Mouse (Mus musculus) neural tube, embryonic 14.5 days (tissue): ENCODE results near the gene Mcu. TPM values are rescaled to one million over a fixed set of nuclear protein-coding genes. Genes with fewer than 3 reads are reported as not detected.

Experiments used
- ATAC-seq: fragments of 200-750 bp; cut with Nextera tagmentation; 2 replicates; pipeline ENCODE4 v1.8.0; 2017; ENCODE audit warnings: low read depth, mild to moderate bottlenecking, moderate TSS enrichment, moderate library complexity
- H3K27ac ChIP-seq: fragments of 300-500 bp; sonication (generic); 2 replicates; pipeline ENCODE4 v1.5.1; 2014; ENCODE audit warnings: low read depth, mild to moderate bottlenecking, control low read depth, low read length, moderate library complexity, mixed read lengths
- H3K27me3 ChIP-seq: fragments of 300-500 bp; sonication (generic); 2 replicates; pipeline ENCODE4 v1.6.1; 2014; ENCODE audit warnings: low read length; ENCODE audit not compliant: control insufficient read depth, insufficient read depth
- H3K36me3 ChIP-seq: fragments of 300-500 bp; sonication (generic); 2 replicates; pipeline ENCODE4 v1.6.1; 2014; ENCODE audit warnings: low read length, mixed read lengths; ENCODE audit not compliant: control insufficient read depth, insufficient read depth
- H3K4me1 ChIP-seq: fragments of 300-500 bp; sonication (generic); 2 replicates; pipeline ENCODE4 v1.6.1; 2014; ENCODE audit warnings: low read length; ENCODE audit not compliant: control insufficient read depth, insufficient read depth
- H3K4me2 ChIP-seq: fragments of 300-500 bp; sonication (generic); 2 replicates; pipeline ENCODE4 v1.6.1; 2014; ENCODE audit warnings: mild to moderate bottlenecking, low read depth, low read length, control low read depth
- H3K4me3 ChIP-seq: fragments of 300-500 bp; sonication (generic); 2 replicates; pipeline ENCODE4 v1.5.1; 2014; ENCODE audit warnings: low read depth, low read length, control low read depth, mixed read lengths
- H3K9ac ChIP-seq: fragments of 300-500 bp; sonication (generic); replicated peaks from 2 replicates; pipeline ENCODE4 v1.6.1; 2014; ENCODE audit warnings: low read depth, mild to moderate bottlenecking, control low read depth, low read length, mixed read lengths
- H3K9me3 ChIP-seq: fragments of 300-500 bp; sonication (generic); 2 replicates; pipeline ENCODE4 v1.6.1; 2016; ENCODE audit warnings: low read length; ENCODE audit not compliant: control insufficient read depth
- WGBS: fragments of 180-500 bp; shearing (Covaris S2); extraction: QIAGEN DNeasy Blood & Tissue Kit; methylation state at CpG from one replicate; pipeline ENCODE4 v1.1.7; 2014; 5-methylcytosine and 5-hydroxymethylcytosine counted together
- polyA plus RNA-seq: library from polyadenylated mRNA; unstranded; fragments of >200 nt; fragmentation: Nextera tagmentation; extraction: Ambion mirVana; gene quantifications from 2 replicates; pipeline ENCODE4 v1.2.1, GENCODE M21; 2014

Gene Mcu
- polyA plus RNA-seq, 1 experiment from 2014 or later = 53.0 TPM

DNA sequence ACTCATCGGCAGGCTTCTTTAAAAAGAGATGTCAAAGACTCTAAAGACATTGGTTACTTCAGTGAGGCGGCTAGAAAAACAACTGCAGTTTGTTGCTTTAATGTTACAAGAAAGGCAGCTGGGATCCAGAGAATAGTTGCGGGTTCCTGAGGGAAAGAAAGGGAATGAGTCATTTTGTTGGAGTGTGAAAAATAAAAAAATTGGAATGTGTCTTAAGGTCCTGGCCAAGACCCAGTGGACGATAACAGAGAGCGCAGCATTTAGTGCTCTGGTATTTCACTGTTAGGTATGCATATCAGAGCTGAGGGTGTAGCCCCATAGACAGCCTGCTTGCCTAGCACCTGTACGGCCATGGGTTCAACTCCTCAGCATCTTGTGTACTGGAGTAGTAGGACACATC, 22.1 kb upstream of the Mcu start:
- no peaks in the 10 kb centered on the region for H3K36me3 ChIP-seq
- 93% methylated on average over 6 of the region's 6 CpGs for WGBS
- no peak overlapping the region for H3K27ac ChIP-seq
- H3K9me3 ChIP-seq = no peaks in the 10 kb centered on the region
- H3K4me1 ChIP-seq = no peaks in the 10 kb centered on the region
- no peak overlapping the region for H3K9ac ChIP-seq
- no peak overlapping the region for H3K4me2 ChIP-seq
- H3K27me3 ChIP-seq = no peaks in the 10 kb centered on the region
- ATAC-seq = no peak
- H3K4me3 ChIP-seq = no peak overlapping the region

DNA sequence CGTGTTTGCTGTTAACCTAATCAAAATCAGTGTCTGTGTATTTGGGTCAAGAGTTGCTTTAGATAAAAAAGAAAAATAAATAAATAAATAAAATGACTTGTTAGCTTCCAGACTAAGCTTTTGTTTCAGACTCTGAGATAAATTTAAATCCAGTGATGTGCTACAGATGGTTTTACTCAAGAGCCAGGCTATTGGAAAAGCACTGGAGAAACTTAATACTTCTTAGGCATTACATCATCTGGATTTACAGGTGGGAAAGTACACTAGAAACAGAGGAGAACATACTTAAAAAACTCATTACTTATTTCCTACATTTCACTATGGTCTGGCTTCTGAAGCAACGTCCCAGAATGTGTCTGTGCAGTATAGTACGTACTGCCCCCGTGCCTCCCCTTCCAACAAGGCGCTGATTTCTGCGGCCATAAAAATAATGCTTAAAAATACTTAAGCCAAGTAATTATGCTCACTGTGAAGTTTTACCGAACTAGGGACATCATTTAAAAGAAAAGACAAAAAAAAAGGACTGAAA, 21.2 kb upstream of the Mcu start:
- Histone ChIP-seq H3K36me3 (no peaks in the 10 kb centered on the region), H3K4me1 (no peaks in the 10 kb centered on the region), H3K27ac (no peak overlapping the region), H3K9ac (no peak overlapping the region), H3K27me3 (no peaks in the 10 kb centered on the region), H3K4me3 (no peak overlapping the region), H3K9me3 (no peaks in the 10 kb centered on the region), H3K4me2 (no peak overlapping the region)
- ATAC-seq = no peak
- 88% methylated on average over 7 of the region's 7 CpGs for WGBS

DNA sequence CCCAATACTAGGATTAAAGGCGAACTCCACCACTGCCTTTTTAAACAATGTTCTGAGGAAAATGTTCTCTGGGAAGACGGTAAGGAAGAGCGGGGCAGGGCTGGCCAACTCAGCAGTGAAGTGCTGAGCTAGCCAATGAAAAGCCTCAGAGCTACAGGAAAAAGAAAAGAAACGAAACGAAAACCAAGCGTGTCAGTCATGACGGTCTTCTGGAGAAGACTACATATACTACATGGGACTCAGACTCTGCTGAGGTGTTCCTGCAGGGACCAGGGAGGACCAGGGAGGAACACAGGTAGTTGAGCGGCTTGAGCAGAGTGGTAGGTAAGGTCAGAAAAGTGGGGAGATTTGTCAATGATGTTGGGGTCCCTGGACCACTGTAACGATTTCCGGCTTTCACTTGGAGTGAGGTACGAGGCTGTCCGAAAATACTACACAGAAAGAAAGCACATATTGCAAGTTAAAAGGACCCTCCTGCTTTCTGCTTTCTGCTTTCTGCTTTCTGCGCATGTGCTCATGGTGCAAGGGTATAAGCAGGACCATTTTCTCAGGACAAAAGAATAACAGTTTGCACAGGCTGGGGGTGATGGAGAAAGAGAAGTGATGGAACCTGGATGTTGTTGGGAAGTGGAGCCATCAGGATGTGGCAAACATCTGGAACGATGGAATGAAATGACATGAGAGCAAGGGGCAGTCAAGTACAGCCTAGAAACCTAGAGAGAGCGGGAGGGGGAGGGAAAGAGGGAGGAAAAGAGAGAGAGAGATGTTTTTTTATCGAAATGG, 20.4 kb upstream of the Mcu start:
- Histone ChIP-seq H3K36me3 (no peaks in the 10 kb centered on the region), H3K9me3 (no peaks in the 10 kb centered on the region), H3K9ac (no peak overlapping the region), H3K4me1 (no peaks in the 10 kb centered on the region), H3K4me2 (no peak overlapping the region), H3K27me3 (no peaks in the 10 kb centered on the region), H3K4me3 (no peak overlapping the region), H3K27ac (no peak overlapping the region)
- ATAC-seq = no peak
- 87% methylated on average over 16 of the region's 16 CpGs for WGBS

DNA sequence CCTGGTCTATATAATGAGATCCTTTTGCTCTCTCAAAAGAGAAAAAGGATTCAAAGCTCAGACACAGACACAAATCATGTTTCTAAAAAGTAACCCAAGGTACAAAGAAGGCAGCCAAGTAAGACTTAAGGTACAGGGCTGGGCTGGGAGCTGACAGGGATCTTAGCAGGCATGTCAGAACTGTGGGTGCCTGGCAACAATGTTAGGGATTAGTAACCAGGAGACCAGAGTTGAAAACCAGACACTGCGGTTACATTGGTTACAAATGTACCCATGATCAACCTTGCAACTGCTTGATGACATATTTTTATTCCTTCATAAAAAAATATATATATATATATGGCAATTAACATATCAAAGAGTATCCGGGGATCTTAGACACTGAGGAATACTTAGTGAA, 19.6 kb upstream of the Mcu start:
- Histone ChIP-seq H3K27me3 (no peaks in the 10 kb centered on the region), H3K4me2 (no peak overlapping the region), H3K4me1 (no peaks in the 10 kb centered on the region), H3K36me3 (no peaks in the 10 kb centered on the region), H3K9me3 (no peaks in the 10 kb centered on the region), H3K27ac (no peak overlapping the region), H3K4me3 (no peak overlapping the region), H3K9ac (no peak overlapping the region)
- WGBS = 90% methylated on average over 2 of the region's 2 CpGs
- ATAC-seq = no peak

- H3K27ac ChIP-seq = no peak overlapping the region
- 71% methylated on average over 4 of the region's 4 CpGs for WGBS
Observed at GRCm38 (mm10) chr10:59629506-59629782, 13.0 kb upstream of the Mcu start.

GRCm38 (mm10) chr10:59628641-59629505, 12.4 kb upstream of the Mcu start:
- 61% methylated on average over 17 of the region's 17 CpGs for WGBS
- Histone ChIP-seq H3K27ac (no peak overlapping the region), H3K4me2 (no peak overlapping the region)

More at GRCm38 (mm10) chr10:59629506-59629782, 13.0 kb upstream of the Mcu start:
- Histone ChIP-seq H3K36me3 (no peaks in the 10 kb centered on the region), H3K9ac (no peak overlapping the region), H3K4me1 (no peaks in the 10 kb centered on the region), H3K9me3 (no peaks in the 10 kb centered on the region), H3K27me3 (no peaks in the 10 kb centered on the region), H3K4me2 (no peak overlapping the region), H3K4me3 (no peak overlapping the region)
- ATAC-seq = no peak

GRCm38 (mm10) chr10:59623496-59623895, 7.0 kb upstream of the Mcu start:
- ATAC-seq = no peak
- H3K4me1 ChIP-seq = no peaks in the 10 kb centered on the region
- 77% methylated on average over 5 of the region's 5 CpGs for WGBS

More at GRCm38 (mm10) chr10:59628641-59629505, 12.4 kb upstream of the Mcu start:
- H3K27me3 ChIP-seq = no peaks in the 10 kb centered on the region
- no peak overlapping the region for H3K9ac ChIP-seq
- H3K4me3 ChIP-seq = no peak overlapping the region
- no peak for ATAC-seq
- no peaks in the 10 kb centered on the region for H3K4me1 ChIP-seq
- H3K36me3 ChIP-seq = no peaks in the 10 kb centered on the region
- H3K9me3 ChIP-seq = no peaks in the 10 kb centered on the region

DNA sequence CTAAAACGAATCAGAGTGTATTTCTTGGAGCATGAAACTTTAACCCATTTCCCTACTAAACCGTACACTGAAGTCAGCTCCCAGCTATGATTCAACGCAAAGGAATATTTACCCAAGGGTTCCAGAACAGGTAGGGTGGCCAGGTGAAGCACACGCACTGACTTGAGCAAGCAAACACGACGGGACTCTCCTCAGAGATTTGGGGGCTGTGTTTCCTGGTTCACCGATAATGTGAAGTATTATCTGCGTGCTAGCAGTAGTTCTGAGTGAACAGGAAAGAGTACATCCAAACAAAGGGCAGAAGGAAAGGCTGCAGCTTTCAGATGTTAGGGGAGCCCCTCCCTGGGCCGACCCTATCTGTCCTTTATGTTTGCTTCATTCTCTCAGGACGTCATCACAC, 4.9 kb upstream of the Mcu start:
- no peaks in the 10 kb centered on the region for H3K9me3 ChIP-seq
- no peak for ATAC-seq
- H3K36me3 ChIP-seq = no peaks in the 10 kb centered on the region
- no peak overlapping the region for H3K4me2 ChIP-seq
- H3K27ac ChIP-seq = no peak overlapping the region
- no peaks in the 10 kb centered on the region for H3K27me3 ChIP-seq
- H3K9ac ChIP-seq = no peak overlapping the region
- H3K4me3 ChIP-seq = no peak overlapping the region
- 79% methylated on average over 10 of the region's 10 CpGs for WGBS
- H3K4me1 ChIP-seq = no peaks in the 10 kb centered on the region

More at GRCm38 (mm10) chr10:59623496-59623895, 7.0 kb upstream of the Mcu start:
- Histone ChIP-seq H3K27me3 (no peaks in the 10 kb centered on the region), H3K36me3 (no peaks in the 10 kb centered on the region), H3K9ac (no peak overlapping the region), H3K4me3 (no peak overlapping the region), H3K27ac (no peak overlapping the region), H3K4me2 (no peak overlapping the region), H3K9me3 (no peaks in the 10 kb centered on the region)

- no peak for ATAC-seq
- H3K27me3 ChIP-seq = no peaks in the 10 kb centered on the region
- 93% methylated on average over 7 of the region's 7 CpGs for WGBS
Observed at GRCm38 (mm10) chr10:59617776-59618175, 1.3 kb upstream of the Mcu start.

More at GRCm38 (mm10) chr10:59617776-59618175, 1.3 kb upstream of the Mcu start:
- no peak overlapping the region for H3K27ac ChIP-seq
- no peaks in the 10 kb centered on the region for H3K36me3 ChIP-seq
- no peak overlapping the region for H3K4me3 ChIP-seq
- H3K9ac ChIP-seq = no peak overlapping the region
- H3K4me1 ChIP-seq = peaks cover 9% of the 10 kb centered on the region; the same call in 1 of the 2 replicates
- H3K4me2 ChIP-seq = no peak overlapping the region
- no peaks in the 10 kb centered on the region for H3K9me3 ChIP-seq
